Mouse (Mus musculus): ENCODE measurements around the gene Gpc5. TPM values are rescaled to one million over a fixed set of nuclear protein-coding genes. Genes with fewer than 3 reads are reported as not detected.

The Gpc5 gene
- polyA plus RNA-seq, 1 experiment from 2014 or later: 2.0 TPM

DNA sequence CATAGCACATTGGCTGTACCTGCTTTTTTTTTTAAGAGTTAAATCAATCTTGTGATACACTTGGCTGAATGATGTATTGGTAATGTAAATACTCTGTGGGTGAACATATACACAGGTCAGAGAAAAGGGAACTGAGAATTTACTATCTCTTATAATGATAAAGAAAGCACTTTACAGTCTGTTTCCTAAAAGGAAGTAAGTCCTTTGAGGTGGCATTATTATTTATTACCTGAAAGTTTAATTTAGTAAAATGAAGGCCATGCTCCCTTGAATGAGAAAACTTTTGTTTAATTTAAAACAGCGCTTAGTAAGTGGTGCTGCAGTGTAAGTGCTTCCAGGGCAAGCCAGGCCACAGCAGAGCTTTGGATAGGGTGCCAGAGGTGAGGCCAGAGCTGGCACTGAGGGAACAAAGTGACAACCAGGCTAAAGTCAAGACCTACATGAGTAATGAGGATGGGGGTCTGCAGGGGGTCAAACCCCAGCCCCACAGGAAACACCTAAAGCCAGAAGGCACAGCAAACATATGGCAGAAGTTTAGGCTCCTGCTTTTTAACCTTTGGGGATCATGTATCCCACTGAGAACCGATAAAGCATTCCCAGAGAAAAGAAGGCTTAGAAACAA, 315.4 kb downstream of the Gpc5 start:
- Histone ChIP-seq H3K27ac (no peak overlapping the region), H3K9ac (no peak overlapping the region), H3K4me2 (replicated peaks) (no peak overlapping the region), H3K9me3 (replicated peaks) (no peaks in the 10 kb centered on the region), H3K36me3 (no peaks in the 10 kb centered on the region), H3K27me3 (no peaks in the 10 kb centered on the region), H3K4me3 (no peak overlapping the region), H3K4me1 (no peaks in the 10 kb centered on the region)
- WGBS: 60% methylated on average over 2 of the region's 2 CpGs
- ATAC-seq (ENCODE audit: low FRiP score): peak; percentile 11; the same call in 1 of the 2 replicates

DNA sequence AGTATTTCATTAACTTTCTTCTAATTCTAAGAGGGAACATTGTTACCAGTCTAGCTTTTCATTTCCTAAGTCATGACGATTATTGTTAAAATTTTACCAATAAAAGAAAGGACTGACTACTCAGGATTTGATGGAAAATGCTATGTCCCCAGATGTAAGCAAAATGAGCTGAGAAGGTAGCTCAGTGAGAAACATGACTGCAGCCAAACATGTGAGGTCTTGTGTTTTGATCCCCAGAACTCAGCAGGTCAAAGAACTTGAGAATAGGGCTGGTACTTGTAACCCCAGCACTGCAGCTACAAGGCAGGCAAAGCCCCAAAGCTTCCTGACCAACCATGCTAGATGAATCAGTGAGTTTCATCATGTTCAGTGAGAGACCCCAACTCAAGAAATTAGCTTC, 318.9 kb downstream of the Gpc5 start:
- no peak overlapping the region for H3K9ac ChIP-seq
- no peaks in the 10 kb centered on the region for H3K9me3 ChIP-seq (replicated peaks)
- no peaks in the 10 kb centered on the region for H3K36me3 ChIP-seq
- no peak overlapping the region for H3K4me3 ChIP-seq
- ATAC-seq (ENCODE audit: low FRiP score): no peak
- no peak overlapping the region for H3K4me2 ChIP-seq (replicated peaks)
- no peak overlapping the region for H3K27ac ChIP-seq
- H3K27me3 ChIP-seq: no peaks in the 10 kb centered on the region
- WGBS: 88% methylated on average over 1 of the region's 1 CpGs
- no peaks in the 10 kb centered on the region; the same call in 1 of the 2 replicates for H3K4me1 ChIP-seq

DNA sequence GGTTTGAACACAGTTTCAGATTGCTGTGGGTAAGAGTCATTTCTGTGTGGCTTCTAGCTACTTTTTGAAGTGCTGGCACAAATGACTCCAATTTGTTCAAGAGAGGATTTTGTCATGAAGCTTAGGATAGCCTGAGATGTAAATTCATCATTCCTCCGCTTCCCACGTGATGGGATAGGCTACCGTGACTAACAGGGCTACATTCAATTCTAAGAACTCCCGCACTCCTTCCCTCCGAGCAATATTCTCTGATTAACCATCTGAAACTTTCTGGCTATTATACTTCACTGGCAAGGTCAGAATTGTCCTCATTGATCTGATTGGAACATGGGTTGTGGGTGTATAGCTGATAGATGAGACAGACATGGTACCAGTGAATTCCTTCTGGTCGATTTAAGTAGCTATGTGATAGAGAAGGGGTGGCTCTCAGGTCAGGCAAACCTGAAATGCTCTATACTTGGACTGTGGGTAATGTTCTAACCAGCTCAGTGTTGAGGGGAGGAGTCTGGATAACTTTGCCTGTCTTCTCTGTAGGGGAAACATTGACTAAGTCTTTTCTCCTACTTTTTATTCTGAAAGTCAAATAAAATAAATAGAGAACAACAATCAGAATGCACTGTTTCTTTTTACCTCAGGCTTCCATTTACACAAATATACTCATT, 319.6 kb downstream of the Gpc5 start:
- 55% methylated on average over 6 of the region's 6 CpGs for WGBS
- no peaks in the 10 kb centered on the region for H3K36me3 ChIP-seq
- no peak for ATAC-seq (ENCODE audit: low FRiP score)
- no peak overlapping the region for H3K9ac ChIP-seq
- H3K27ac ChIP-seq: no peak overlapping the region
- H3K4me2 ChIP-seq (replicated peaks): no peak overlapping the region
- no peak overlapping the region for H3K4me3 ChIP-seq
- H3K27me3 ChIP-seq: no peaks in the 10 kb centered on the region
- H3K9me3 ChIP-seq (replicated peaks): no peaks in the 10 kb centered on the region
- no peaks in the 10 kb centered on the region; the same call in 1 of the 2 replicates for H3K4me1 ChIP-seq

DNA sequence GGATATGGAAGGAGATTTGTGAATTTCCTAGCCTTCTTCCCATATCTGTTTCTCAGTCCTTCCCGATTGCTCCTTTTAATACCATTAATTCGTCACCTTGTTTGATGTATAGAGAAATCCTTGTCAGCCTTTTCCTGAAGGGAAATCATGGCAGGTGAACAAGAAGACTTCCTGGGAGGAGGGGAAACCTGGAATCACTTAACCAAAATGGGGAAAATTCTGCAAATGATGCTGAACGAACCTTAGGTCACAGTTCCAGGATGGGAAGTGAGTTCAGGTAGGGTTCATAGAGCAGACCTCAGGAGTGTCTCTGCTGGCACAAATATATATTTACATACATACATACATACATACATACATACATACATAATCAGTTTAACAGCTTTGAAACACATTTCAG, 320.8 kb downstream of the Gpc5 start:
- H3K27ac ChIP-seq: no peak overlapping the region
- no peak overlapping the region for H3K4me2 ChIP-seq (replicated peaks)
- H3K4me1 ChIP-seq: no peaks in the 10 kb centered on the region; the same call in 1 of the 2 replicates
- H3K9me3 ChIP-seq (replicated peaks): no peaks in the 10 kb centered on the region
- no peak overlapping the region for H3K4me3 ChIP-seq
- H3K36me3 ChIP-seq: no peaks in the 10 kb centered on the region
- ATAC-seq (ENCODE audit: low FRiP score): no peak
- H3K27me3 ChIP-seq: no peaks in the 10 kb centered on the region
- WGBS: 55% methylated on average over 3 of the region's 3 CpGs
- H3K9ac ChIP-seq: no peak overlapping the region

DNA sequence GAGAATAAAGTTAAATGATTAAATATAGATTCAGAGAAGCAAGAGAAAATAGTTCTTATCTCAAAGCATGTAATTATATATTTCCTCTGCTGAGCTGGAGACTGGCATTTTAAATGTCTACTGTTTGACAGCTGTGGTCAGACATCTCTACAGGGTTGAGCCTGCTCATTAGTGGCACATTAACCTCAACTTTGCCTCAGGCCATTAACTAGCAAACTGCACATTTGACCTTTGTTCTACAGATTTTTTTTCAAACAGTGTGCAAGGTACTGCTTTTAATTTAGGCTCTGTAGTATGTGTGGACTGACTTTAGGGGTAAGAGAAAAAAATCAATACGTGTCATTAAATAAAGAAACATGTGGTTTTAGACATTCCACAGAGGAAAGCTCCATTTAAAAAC, 321.4 kb downstream of the Gpc5 start:
- Histone ChIP-seq H3K27ac (no peak overlapping the region), H3K9ac (no peak overlapping the region), H3K4me1 (no peaks in the 10 kb centered on the region; the same call in 1 of the 2 replicates), H3K4me2 (replicated peaks) (no peak overlapping the region), H3K9me3 (replicated peaks) (no peaks in the 10 kb centered on the region), H3K27me3 (no peaks in the 10 kb centered on the region), H3K36me3 (no peaks in the 10 kb centered on the region), H3K4me3 (no peak overlapping the region)
- WGBS: 56% methylated on average over 1 of the region's 1 CpGs
- ATAC-seq (ENCODE audit: low FRiP score): 0 out of 2 replicates have a peak, but pooled peaks have one; percentile 52

DNA sequence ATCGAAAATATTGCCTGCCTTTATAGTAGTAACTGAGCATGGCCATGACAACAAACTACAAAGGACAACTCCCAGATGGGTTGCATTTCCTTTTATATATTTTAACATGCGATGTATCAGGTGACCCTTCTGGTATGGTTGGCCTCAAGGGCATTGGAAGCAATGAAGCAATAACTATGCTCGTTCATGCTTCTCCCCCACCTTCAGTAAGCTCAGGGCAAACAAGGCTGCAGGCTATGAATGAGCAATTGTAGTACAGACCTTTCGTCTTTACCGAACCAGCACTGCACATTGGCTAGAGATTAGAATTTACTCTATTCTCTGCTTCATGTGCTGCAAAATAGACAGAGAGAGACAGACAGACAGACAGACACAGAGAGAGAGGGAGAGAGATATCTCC, 322.5 kb downstream of the Gpc5 start:
- H3K9ac ChIP-seq: no peak overlapping the region
- no peak for ATAC-seq (ENCODE audit: low FRiP score)
- 53% methylated on average over 5 of the region's 5 CpGs for WGBS
- no peaks in the 10 kb centered on the region for H3K27me3 ChIP-seq
- H3K4me1 ChIP-seq: no peaks in the 10 kb centered on the region; the same call in 1 of the 2 replicates
- no peaks in the 10 kb centered on the region for H3K9me3 ChIP-seq (replicated peaks)
- no peak overlapping the region for H3K4me3 ChIP-seq
- no peak overlapping the region for H3K27ac ChIP-seq
- H3K36me3 ChIP-seq: no peaks in the 10 kb centered on the region
- no peak overlapping the region for H3K4me2 ChIP-seq (replicated peaks)

DNA sequence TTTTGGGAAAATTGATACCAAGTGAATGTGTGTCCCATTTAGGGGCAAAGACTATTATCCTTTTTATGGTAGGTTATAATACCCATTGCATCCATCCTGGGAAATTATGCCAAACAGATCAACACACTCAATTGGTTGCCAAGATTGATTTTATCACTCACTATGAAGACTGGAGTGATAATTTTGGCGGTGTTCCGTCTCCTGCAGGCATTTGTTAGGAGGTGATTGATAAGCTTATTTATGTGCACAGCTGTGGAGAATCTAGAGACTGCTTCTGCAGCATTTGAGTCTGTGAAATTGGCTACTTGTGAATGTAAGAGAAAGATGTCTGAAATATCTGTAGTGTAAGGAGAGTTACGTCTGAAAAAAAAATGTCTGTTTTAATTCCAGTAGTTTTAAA, 340.0 kb downstream of the Gpc5 start:
- Histone ChIP-seq H3K9me3 (replicated peaks) (no peaks in the 10 kb centered on the region), H3K4me3 (no peak overlapping the region), H3K4me1 (no peaks in the 10 kb centered on the region), H3K4me2 (replicated peaks) (no peak overlapping the region), H3K27me3 (no peaks in the 10 kb centered on the region), H3K36me3 (no peaks in the 10 kb centered on the region), H3K27ac (0 out of 2 replicates have a peak overlapping the region, but pooled peaks have one; percentile 2), H3K9ac (no peak overlapping the region)
- peak; percentile 56; the same call in 1 of the 2 replicates for ATAC-seq (ENCODE audit: low FRiP score)
- 64% methylated on average over 3 of the region's 3 CpGs for WGBS

DNA sequence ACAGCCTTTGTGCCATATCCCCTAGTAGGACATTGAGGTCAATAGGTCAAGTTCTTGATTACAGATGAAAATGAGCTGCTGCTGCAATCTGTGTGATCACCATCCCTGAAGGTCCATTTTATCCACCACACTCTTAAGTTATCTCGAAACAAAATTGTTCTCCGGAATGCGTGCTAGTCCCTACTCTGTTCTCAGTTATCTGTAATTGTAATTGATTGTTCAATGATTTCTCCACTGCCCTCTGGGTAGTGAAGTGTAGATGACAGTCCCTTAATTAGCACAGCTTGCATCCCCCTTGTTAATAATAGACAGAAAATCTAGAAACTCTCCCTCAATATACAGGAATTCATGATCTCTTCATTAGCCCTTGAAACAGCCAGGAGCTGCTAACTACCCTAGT, 340.4 kb downstream of the Gpc5 start:
- no peaks in the 10 kb centered on the region for H3K36me3 ChIP-seq
- H3K4me1 ChIP-seq: no peaks in the 10 kb centered on the region
- H3K4me3 ChIP-seq: no peak overlapping the region
- no peak overlapping the region for H3K4me2 ChIP-seq (replicated peaks)
- H3K27ac ChIP-seq: 0 out of 2 replicates have a peak overlapping the region, but pooled peaks have one; percentile 2
- ATAC-seq (ENCODE audit: low FRiP score): 0 out of 2 replicates have a peak, but pooled peaks have one; percentile 46
- no peaks in the 10 kb centered on the region for H3K9me3 ChIP-seq (replicated peaks)
- no peaks in the 10 kb centered on the region for H3K27me3 ChIP-seq
- no peak overlapping the region for H3K9ac ChIP-seq
- 43% methylated on average over 3 of the region's 3 CpGs for WGBS

DNA sequence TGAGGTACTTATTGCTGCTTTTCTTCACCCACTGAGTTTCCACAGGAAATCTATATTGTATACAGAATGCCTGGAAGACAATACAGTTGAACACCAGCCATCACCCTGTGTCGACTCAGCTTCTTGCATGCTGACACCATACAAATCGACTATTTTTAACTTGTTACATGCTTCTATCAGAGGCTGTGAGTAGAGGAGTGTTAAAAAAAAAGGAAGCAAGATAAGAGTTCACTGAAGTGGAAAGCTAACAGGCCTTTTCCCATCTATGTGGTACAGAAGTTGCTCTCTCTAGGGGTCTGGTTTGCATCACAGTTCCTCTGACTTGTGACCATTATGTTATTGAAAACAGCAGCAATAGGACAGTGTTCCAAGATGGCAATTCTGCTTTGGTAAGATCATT, 344.6 kb downstream of the Gpc5 start:
- no peaks in the 10 kb centered on the region for H3K4me1 ChIP-seq
- H3K27me3 ChIP-seq: no peaks in the 10 kb centered on the region
- H3K9ac ChIP-seq: no peak overlapping the region
- no peak overlapping the region for H3K27ac ChIP-seq
- ATAC-seq (ENCODE audit: low FRiP score): no peak
- H3K4me2 ChIP-seq (replicated peaks): no peak overlapping the region
- H3K4me3 ChIP-seq: no peak overlapping the region
- no peaks in the 10 kb centered on the region for H3K9me3 ChIP-seq (replicated peaks)
- 63% methylated on average over 2 of the region's 2 CpGs for WGBS
- H3K36me3 ChIP-seq: no peaks in the 10 kb centered on the region

DNA sequence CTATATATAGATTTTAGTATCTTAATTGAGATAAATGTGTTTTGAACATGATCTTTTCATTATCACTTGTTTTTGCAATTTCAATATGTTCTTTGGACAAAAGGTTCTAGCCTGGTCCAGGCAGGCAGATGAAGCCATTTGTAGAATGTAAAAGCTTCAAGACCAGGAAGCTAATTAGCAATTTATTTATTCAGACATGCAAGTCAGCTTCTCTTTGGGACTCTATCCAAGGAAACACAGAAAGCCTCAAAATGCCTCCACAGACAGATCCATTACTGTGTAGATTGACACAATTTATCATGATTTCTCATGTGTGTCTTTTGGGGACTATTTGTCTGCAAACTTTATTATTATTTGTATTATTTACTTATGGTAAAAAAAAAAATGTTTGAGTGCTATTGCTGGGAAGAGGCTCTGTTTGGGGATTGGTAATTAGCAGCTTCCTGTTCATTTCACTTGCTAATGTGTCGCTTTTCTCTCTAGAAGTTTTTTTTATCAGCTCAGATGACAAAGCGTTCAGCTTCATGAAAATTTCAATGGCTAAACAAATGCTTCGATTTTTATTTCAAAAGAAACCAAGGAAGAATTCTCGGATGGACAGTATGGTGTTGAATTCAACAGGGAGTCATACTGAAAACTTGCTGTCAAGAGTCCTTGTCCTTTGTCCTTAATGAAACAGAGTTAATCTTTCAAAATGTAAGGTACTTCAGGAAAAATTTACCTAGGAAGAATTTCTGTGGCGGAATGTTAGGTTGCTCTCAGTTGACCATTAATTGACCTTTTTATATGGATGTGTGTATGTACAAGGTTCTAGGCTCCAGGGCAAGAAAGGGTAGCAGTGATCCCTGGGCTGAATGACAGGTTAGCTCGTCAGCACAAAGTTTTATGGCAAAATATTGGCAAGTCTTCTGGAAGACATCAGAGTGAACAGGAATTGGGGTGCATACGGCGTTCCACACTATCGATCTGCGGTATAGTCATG, 353.1 kb downstream of the Gpc5 start:
- no peak overlapping the region for H3K4me2 ChIP-seq (replicated peaks)
- H3K27me3 ChIP-seq: no peaks in the 10 kb centered on the region
- H3K36me3 ChIP-seq: no peaks in the 10 kb centered on the region
- no peak overlapping the region for H3K27ac ChIP-seq
- 77% methylated on average over 10 of the region's 10 CpGs for WGBS
- H3K9ac ChIP-seq: no peak overlapping the region
- no peaks in the 10 kb centered on the region for H3K9me3 ChIP-seq (replicated peaks)
- no peaks in the 10 kb centered on the region for H3K4me1 ChIP-seq
- H3K4me3 ChIP-seq: no peak overlapping the region
- ATAC-seq (ENCODE audit: low FRiP score): peak; percentile 46; the same call in 1 of the 2 replicates

DNA sequence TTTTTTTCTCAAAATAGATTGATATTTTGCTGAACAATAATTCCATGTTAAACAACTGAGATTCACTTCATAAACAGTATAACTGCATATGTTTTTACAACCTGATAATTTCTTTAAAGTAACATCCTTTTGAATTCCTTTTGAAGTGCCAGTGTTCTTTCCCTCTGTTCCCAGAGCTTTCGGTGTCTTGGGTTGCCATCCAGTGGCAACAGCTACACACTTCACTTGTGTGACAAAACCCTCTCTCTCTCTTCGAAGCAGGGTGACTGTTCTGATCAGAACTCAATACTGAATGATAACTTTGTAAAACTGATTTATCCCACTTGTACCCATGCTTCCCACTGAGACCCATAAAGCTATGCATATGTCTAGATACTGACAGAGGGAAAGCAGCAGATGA, 358.9 kb downstream of the Gpc5 start:
- WGBS: 53% methylated on average over 2 of the region's 2 CpGs
- H3K4me1 ChIP-seq: no peaks in the 10 kb centered on the region
- H3K4me3 ChIP-seq: no peak overlapping the region
- ATAC-seq (ENCODE audit: low FRiP score): no peak
- H3K9me3 ChIP-seq (replicated peaks): no peaks in the 10 kb centered on the region
- H3K9ac ChIP-seq: no peak overlapping the region
- H3K36me3 ChIP-seq: no peaks in the 10 kb centered on the region
- H3K27me3 ChIP-seq: no peaks in the 10 kb centered on the region
- no peak overlapping the region for H3K27ac ChIP-seq
- no peak overlapping the region for H3K4me2 ChIP-seq (replicated peaks)

DNA sequence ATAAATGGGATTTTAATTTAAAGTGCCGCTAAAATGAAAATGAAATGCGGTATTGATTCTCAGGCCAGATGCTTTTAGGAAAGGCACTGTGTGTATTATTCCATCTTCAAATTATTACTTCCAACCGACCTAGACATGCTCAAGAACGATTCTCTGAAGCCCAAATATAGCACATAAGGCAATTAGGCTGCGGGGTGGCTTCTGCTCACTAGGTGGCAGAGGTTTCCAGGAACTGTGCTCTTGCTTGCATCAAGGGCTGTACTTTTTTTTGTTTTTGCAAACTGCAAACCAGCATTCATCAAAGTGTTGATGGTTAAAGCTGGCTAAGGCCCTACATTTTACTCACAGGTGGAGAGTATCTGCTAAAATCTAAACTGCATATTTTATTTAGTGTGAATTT, 375.9 kb downstream of the Gpc5 start:
- 57% methylated on average over 5 of the region's 5 CpGs for WGBS
- Histone ChIP-seq H3K4me1 (no peaks in the 10 kb centered on the region), H3K27me3 (no peaks in the 10 kb centered on the region), H3K27ac (no peak overlapping the region), H3K36me3 (no peaks in the 10 kb centered on the region), H3K4me3 (no peak overlapping the region), H3K9ac (no peak overlapping the region), H3K9me3 (replicated peaks) (no peaks in the 10 kb centered on the region), H3K4me2 (replicated peaks) (no peak overlapping the region)
- ATAC-seq (ENCODE audit: low FRiP score): no peak

Measured in hindbrain, embryonic 12.5 days (tissue).